Mouse (Mus musculus) midbrain, embryonic 16.5 days (tissue): ENCODE measurements around the gene F11. TPM values are rescaled to one million over a fixed set of nuclear protein-coding genes. Genes with fewer than 3 reads are reported as not detected.

ENCODE experiments used
- ATAC-seq: fragments of 200-750 bp; cut with Nextera tagmentation; 2 replicates; pipeline ENCODE4 v1.8.0; 2017; ENCODE audit warnings: moderate TSS enrichment
- H3K27ac ChIP-seq: fragments of 300-500 bp; sonication (generic); 2 replicates; pipeline ENCODE4 v1.5.1; 2014; ENCODE audit warnings: mild to moderate bottlenecking, low read length, mixed read lengths
- H3K27me3 ChIP-seq: fragments of 300-500 bp; sonication (generic); 2 replicates; pipeline ENCODE4 v1.6.1; 2014; ENCODE audit warnings: low read depth, low read length, mixed read lengths; ENCODE audit not compliant: control insufficient read depth, insufficient read depth
- H3K36me3 ChIP-seq: fragments of 300-500 bp; sonication (generic); 2 replicates; pipeline ENCODE4 v1.6.1; 2014; ENCODE audit warnings: mild to moderate bottlenecking, low read length, moderate library complexity, mixed read lengths; ENCODE audit not compliant: control insufficient read depth, insufficient read depth
- H3K4me1 ChIP-seq: fragments of 300-500 bp; sonication (generic); 2 replicates; pipeline ENCODE4 v1.6.1; 2014; ENCODE audit warnings: mild to moderate bottlenecking, low read length, mixed read lengths; ENCODE audit not compliant: control insufficient read depth, insufficient read depth
- H3K4me2 ChIP-seq: fragments of 300-500 bp; sonication (generic); 2 replicates; pipeline ENCODE4 v1.6.1; 2014; ENCODE audit warnings: mild to moderate bottlenecking, low read length, mixed read lengths
- H3K4me3 ChIP-seq: fragments of 300-500 bp; sonication (generic); 2 replicates; pipeline ENCODE4 v1.5.1; 2014; ENCODE audit warnings: low read depth, mild to moderate bottlenecking, low read length, moderate library complexity, mixed read lengths
- H3K9ac ChIP-seq: fragments of 300-500 bp; sonication (generic); 2 replicates; pipeline ENCODE4 v1.6.1; 2014; ENCODE audit warnings: low read depth, low read length, mixed read lengths
- H3K9me3 ChIP-seq: fragments of 300-500 bp; sonication (generic); replicated peaks from 2 replicates; pipeline ENCODE4 v1.6.1; 2014; ENCODE audit warnings: mild to moderate bottlenecking, low read length, mixed read lengths; ENCODE audit not compliant: control insufficient read depth, poor library complexity, severe bottlenecking
- WGBS: fragments of 180-500 bp; shearing (Covaris S2); extraction: QIAGEN DNeasy Blood & Tissue Kit; methylation state at CpG from one replicate; pipeline ENCODE4 v1.1.7; 2014; 5-methylcytosine and 5-hydroxymethylcytosine counted together
- polyA plus RNA-seq: library from polyadenylated mRNA; unstranded; fragments of >200 nt; fragmentation: Nextera tagmentation; extraction: Ambion mirVana; gene quantifications from 2 replicates; pipeline ENCODE4 v1.2.1, GENCODE M21; 2015

The F11 gene
- polyA plus RNA-seq, 1 experiment from 2014 or later = not detected

DNA sequence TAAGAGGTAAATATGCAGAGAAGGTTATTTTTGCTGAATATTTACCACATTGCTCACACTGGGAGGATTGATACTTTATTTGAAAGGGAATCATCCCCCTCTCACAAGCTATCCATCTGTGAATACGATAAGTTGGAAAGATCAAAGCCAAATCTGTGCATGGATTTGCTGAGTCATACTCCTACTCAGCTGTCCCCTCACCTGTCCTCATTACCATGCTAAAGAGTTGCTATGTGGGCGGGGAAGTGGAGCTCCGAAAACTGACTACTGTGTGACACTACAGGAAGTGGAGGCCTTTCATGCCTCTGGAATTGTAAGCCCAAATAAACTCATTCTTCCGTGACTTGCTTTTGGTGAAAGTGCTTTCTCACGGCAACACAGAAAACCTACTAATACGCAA lies 26.6 kb downstream of the F11 start:
- WGBS = 87% methylated on average over 6 of the region's 6 CpGs
- Histone ChIP-seq H3K9ac (no peak overlapping the region), H3K36me3 (no peaks in the 10 kb centered on the region), H3K4me2 (no peak overlapping the region), H3K4me1 (peaks cover 4% of the 10 kb centered on the region; the same call in 1 of the 2 replicates), H3K27me3 (no peaks in the 10 kb centered on the region), H3K27ac (no peak overlapping the region), H3K4me3 (no peak overlapping the region), H3K9me3 (no peaks in the 10 kb centered on the region)
- no peak for ATAC-seq

DNA sequence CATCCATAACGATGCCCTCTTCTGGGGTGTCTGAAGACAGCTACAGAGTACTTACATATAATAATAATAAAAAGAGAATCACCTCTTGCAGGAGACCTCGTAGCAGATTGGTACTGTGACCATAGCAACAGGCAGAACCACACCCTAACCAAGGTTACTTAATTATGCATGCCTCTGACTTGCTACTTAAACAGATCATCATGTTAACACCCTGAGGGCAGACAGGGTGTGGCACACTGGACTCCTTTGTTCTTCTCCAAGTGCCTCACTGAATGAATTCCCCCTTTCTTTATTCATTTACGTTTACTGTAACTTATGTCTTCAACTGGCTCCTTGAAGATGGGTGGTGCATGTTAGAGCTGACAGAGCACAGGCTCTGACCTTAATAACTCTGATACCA lies 28.6 kb downstream of the F11 start:
- Histone ChIP-seq H3K4me2 (no peak overlapping the region), H3K9me3 (no peaks in the 10 kb centered on the region), H3K9ac (no peak overlapping the region), H3K4me3 (no peak overlapping the region), H3K27ac (no peak overlapping the region), H3K27me3 (no peaks in the 10 kb centered on the region), H3K4me1 (peaks cover 4% of the 10 kb centered on the region; the same call in 1 of the 2 replicates), H3K36me3 (no peaks in the 10 kb centered on the region)
- WGBS = 63% methylated on average over 3 of the region's 3 CpGs
- no peak for ATAC-seq

DNA sequence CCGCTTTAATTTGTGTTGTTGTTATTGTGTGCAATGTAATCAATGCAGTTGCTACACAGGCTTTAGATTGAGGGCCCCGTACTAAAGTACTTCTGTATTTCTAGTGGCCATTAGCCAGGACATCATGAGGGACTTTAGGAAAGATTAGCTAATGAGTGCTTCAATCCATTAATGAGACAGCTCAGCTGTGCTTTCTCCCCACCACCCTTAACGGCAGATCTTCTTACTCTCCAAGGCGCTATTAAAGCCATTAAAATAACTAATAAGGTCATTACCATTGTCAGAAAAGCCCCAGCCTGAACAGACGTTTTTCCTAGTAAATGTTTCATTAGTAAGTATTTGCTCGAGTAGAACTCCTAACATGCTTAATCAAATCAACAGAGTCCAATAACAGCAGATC lies 59.4 kb downstream of the F11 start:
- WGBS = 51% methylated on average over 6 of the region's 6 CpGs
- no peaks in the 10 kb centered on the region for H3K27me3 ChIP-seq

DNA sequence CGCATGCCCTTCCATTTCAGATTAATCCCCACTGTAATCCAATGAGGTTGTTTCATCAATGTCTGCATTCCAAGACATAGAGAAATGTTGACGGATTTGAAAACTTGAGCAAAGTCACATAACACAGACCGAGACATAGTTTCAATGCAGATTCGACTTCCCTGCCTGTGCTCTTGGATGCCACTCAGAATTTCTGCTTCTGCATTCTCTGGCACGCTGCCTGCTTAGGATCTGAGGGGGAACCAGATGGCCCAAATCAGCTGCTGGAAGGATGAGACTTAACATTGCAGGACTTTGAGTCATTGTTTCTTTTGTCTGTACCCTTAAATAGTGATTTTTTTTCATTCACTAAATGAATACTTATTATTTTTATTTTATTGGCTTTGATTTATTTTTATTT lies 60.2 kb downstream of the F11 start:
- Histone ChIP-seq H3K27me3 (no peaks in the 10 kb centered on the region), H3K4me2 (no peak overlapping the region), H3K36me3 (no peaks in the 10 kb centered on the region), H3K4me3 (no peak overlapping the region), H3K27ac (no peak overlapping the region), H3K4me1 (no peaks in the 10 kb centered on the region), H3K9ac (no peak overlapping the region), H3K9me3 (no peaks in the 10 kb centered on the region)
- WGBS = 76% methylated on average over 5 of the region's 5 CpGs
- no peak for ATAC-seq

More for the DNA sequence above, 59.4 kb downstream of the F11 start:
- no peaks in the 10 kb centered on the region for H3K36me3 ChIP-seq
- H3K4me1 ChIP-seq = no peaks in the 10 kb centered on the region
- H3K4me3 ChIP-seq = no peak overlapping the region
- H3K9me3 ChIP-seq = no peaks in the 10 kb centered on the region
- no peak overlapping the region for H3K9ac ChIP-seq
- no peak overlapping the region for H3K27ac ChIP-seq
- no peak for ATAC-seq
- no peak overlapping the region for H3K4me2 ChIP-seq

DNA sequence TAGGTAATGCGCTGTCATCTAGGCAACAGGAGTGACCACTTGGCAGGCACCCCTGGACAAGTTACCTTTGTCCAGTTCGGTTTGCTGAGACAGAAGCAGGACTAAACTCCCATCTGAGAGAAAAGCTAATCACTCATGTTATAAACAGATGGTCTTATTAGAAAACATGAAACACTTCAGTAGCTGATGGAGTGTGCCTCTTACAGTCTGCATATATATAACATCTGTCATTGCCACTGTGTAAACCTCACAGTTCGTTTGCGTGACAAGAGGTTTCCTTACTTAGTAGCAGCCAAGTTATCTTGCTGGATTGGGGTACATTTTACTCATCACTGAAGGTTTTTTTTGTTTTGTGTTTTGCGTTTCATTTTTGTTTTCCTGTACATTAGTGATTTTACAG lies 64.5 kb downstream of the F11 start:
- H3K27me3 ChIP-seq = no peaks in the 10 kb centered on the region
- no peak overlapping the region for H3K9ac ChIP-seq
- no peak for ATAC-seq
- H3K4me3 ChIP-seq = no peak overlapping the region
- no peaks in the 10 kb centered on the region for H3K36me3 ChIP-seq
- no peaks in the 10 kb centered on the region for H3K9me3 ChIP-seq
- H3K4me1 ChIP-seq = no peaks in the 10 kb centered on the region
- 85% methylated on average over 5 of the region's 5 CpGs for WGBS
- H3K27ac ChIP-seq = no peak overlapping the region
- no peak overlapping the region for H3K4me2 ChIP-seq

DNA sequence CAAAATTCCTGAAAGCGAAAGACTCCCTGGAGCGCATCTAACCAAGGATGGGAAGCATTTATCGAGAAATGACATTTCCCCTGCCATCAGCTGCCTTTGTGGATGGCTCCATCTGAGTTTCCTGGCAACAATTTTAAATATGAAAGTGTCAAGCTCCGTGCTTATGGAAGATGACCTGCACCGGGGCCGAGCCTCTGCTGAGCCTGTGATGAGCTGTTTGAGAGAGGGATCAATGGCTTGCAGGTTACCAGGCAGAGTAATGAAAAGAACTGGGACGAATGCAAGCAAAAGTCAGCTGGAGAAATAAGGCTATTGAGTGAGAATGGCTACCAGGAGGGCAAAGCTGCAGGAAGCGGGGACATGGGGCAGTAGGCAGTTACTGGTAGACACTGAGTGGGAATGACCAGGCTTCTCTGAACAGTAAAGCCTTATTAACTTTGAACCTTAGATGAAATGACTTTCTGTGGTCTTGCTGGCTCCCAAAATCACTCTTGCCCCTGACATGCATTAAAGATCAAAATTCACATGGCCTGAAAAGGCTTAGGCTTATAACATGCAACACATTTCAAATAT lies 65.8 kb downstream of the F11 start:
- Histone ChIP-seq H3K27me3 (no peaks in the 10 kb centered on the region), H3K9me3 (no peaks in the 10 kb centered on the region), H3K4me1 (no peaks in the 10 kb centered on the region), H3K4me2 (no peak overlapping the region), H3K4me3 (no peak overlapping the region), H3K27ac (no peak overlapping the region; the same call in 1 of the 2 replicates), H3K36me3 (no peaks in the 10 kb centered on the region), H3K9ac (no peak overlapping the region)
- ATAC-seq = peak; percentile 64; the same call in 1 of the 2 replicates
- 50% methylated on average over 8 of the region's 8 CpGs for WGBS

Other genes with a start within 250 kb of the F11 start
- 0.23 and 0.57 TPM in 2 replicates for gene Mtnr1a, start 192.9 kb downstream of the F11 start, polyA plus RNA-seq
- gene Klkb1, start 32.8 kb upstream of the F11 start, polyA plus RNA-seq = not detected in 2 replicates
- gene Gm45753, start 46.4 kb upstream of the F11 start, polyA plus RNA-seq = not detected in 2 replicates
- gene Cyp4v3, start 71.2 kb upstream of the F11 start, polyA plus RNA-seq = 1.3 and 1.4 TPM in 2 replicates
- gene Fam149a, start 120.3 kb upstream of the F11 start, polyA plus RNA-seq = 11.5 and 12.9 TPM in 2 replicates
- gene Tlr3, start 149.0 kb upstream of the F11 start, polyA plus RNA-seq = 1.0 and 1.4 TPM in 2 replicates
- 60.9 and 67.7 TPM in 2 replicates for gene Sorbs2, start 245.8 kb upstream of the F11 start, polyA plus RNA-seq